Mouse (Mus musculus) urinary bladder, postnatal 4 days (tissue): Measurements from ENCODE around the gene Ero1l.

Source experiments
- DNase-seq, 2 experiments: peaks; one replicate each; pipeline ENCODE4 v3.0.0; 2021 to 2022; ENCODE audit warnings: low spot score in 2 of 2

The Ero1l gene

GRCm38 (mm10) chr14:45305852-45306251, 12.7 kb downstream of the Ero1l start:
- no peak for DNase-seq

- no peak for DNase-seq
These were observed 14.2 kb downstream of the Ero1l start for GRCm38 (mm10) chr14:45304389-45304788.

DNA sequence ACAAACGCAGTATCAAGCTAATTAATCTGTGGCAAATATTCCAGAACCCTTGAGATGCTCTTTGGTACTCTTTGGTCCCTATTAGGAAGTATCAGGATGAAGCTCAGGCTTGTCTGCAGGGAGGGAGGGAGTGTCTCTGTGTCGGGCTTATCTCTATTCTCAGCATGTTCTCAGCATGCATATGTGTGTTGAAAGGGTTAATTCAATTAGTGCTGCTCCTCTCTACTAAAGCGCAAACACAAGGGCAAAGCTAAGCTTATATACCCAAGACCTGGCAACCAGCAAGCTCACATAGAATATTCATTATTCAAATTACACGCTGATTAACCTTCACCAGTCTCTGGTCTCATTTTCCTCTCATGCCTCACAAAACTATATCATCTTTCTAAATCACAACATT, 14.6 kb downstream of the Ero1l start:
- no peak for DNase-seq

GRCm38 (mm10) chr14:45291608-45292007, 27.0 kb downstream of the Ero1l start:
- no peak for DNase-seq

GRCm38 (mm10) chr14:45282066-45282465, 36.5 kb downstream of the Ero1l start:
- DNase-seq: no peak

GRCm38 (mm10) chr14:45275816-45276215, 42.8 kb downstream of the Ero1l start:
- no peak for DNase-seq

GRCm38 (mm10) chr14:45263831-45264592, 54.6 kb downstream of the Ero1l start:
- DNase-seq: no peak

DNA sequence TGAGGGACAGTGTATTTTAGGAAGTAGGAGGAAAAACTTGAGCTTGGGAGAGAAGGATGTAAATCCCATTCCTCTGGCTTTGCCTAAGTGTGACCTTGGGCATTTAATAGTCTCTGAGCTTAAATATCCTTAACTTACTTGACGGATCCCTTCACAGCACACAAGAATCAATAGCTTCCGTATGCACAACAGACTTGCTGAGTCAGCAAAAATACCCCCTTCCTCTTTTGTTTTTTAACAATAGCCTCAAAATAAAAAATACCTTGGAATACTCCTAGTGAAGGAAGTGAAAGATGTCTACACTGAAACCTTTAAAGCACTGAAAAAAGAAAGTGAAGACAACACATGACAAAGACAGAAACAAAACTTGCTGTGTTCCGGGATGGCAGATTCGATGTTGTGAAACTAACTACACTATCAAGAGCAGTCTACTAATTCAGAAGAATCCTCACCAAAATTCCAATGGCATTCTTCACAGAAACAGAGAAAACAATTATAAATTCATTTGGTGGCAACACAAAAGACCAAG, 67.0 kb downstream of the Ero1l start:
- no peak for DNase-seq

DNA sequence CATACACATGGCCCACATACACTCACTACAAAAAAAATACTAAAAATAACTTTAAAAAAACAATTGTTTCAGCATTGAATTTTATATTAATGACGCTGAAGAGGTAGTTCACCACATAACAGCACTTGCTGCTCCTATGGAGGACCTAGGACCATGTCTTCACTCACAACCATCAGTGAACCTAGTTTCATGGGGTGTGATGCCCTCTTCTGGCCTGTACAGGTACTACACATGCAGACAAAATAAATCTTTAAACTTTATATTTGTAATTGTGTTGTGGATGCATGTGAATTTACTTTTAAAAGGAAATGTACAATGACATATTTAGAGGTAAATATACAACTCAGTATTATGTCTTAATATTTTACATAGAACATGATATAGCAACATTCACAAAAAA, 77.0 kb downstream of the Ero1l start:
- DNase-seq: no peak

GRCm38 (mm10) chr14:45239042-45239441, 79.5 kb downstream of the Ero1l start:
- no peak for DNase-seq
